Mouse (Mus musculus) lung, postnatal 0 days (tissue): ENCODE results near the gene Adra1d. TPM values are rescaled to one million over a fixed set of nuclear protein-coding genes. Genes with fewer than 3 reads are reported as not detected.

Source experiments
- ATAC-seq: fragments of 200-750 bp; cut with Nextera tagmentation; 2 replicates; pipeline ENCODE4 v1.8.0; 2017; ENCODE audit warnings: moderate library complexity
- DNase-seq: peaks from one replicate; pipeline ENCODE4 v3.0.0-alpha.2; 2016; ENCODE audit warnings: low spot score
- H3K27ac ChIP-seq: fragments of 300-500 bp; sonication (generic); 2 replicates; pipeline ENCODE4 v1.5.1; 2014; ENCODE audit warnings: antibody characterized with exemption, mild to moderate bottlenecking, low read length, mixed read lengths
- H3K27me3 ChIP-seq: fragments of 300-500 bp; sonication (generic); replicated peaks from 2 replicates; pipeline ENCODE4 v1.6.1; 2014; ENCODE audit warnings: low read length, mixed read lengths; ENCODE audit not compliant: insufficient read depth
- H3K36me3 ChIP-seq: fragments of 300-500 bp; sonication (generic); 2 replicates; pipeline ENCODE4 v1.6.1; 2014; ENCODE audit warnings: low read length, mixed read lengths; ENCODE audit not compliant: insufficient read depth
- H3K4me1 ChIP-seq: fragments of 300-500 bp; sonication (generic); 2 replicates; pipeline ENCODE4 v1.6.1; 2014; ENCODE audit warnings: antibody characterized with exemption, low read depth, low read length, mixed read lengths; ENCODE audit not compliant: insufficient read depth
- H3K4me2 ChIP-seq: fragments of 300-500 bp; sonication (generic); replicated peaks from 2 replicates; pipeline ENCODE4 v1.6.1; 2014; ENCODE audit warnings: low read depth, mild to moderate bottlenecking, low read length, moderate library complexity, mixed read lengths
- H3K4me3 ChIP-seq: fragments of 300-500 bp; sonication (generic); 2 replicates; pipeline ENCODE4 v1.5.1; 2014; ENCODE audit warnings: low read depth, low read length
- H3K9ac ChIP-seq: fragments of 300-500 bp; sonication (generic); replicated peaks from 2 replicates; pipeline ENCODE4 v1.6.1; 2014; ENCODE audit warnings: low read depth, mild to moderate bottlenecking
- H3K9me3 ChIP-seq: fragments of 300-500 bp; sonication (generic); 2 replicates; pipeline ENCODE4 v1.6.1; 2016; ENCODE audit warnings: low read length, mixed read lengths
- CTCF ChIP-seq: IDR thresholded peaks from 2 replicates; pipeline ENCODE4 v1.5.1; 2016; ENCODE audit warnings: antibody characterized with exemption, mild to moderate bottlenecking
- EP300 ChIP-seq: IDR thresholded peaks from 2 replicates; pipeline ENCODE4 v1.6.1; 2016; ENCODE audit warnings: antibody characterized with exemption, mild to moderate bottlenecking, control low read depth
- WGBS: fragments of 180-500 bp; shearing (Covaris S2); extraction: QIAGEN DNeasy Blood & Tissue Kit; methylation state at CpG from one replicate; pipeline ENCODE4 v1.1.7; 2014; 5-methylcytosine and 5-hydroxymethylcytosine counted together
- polyA plus RNA-seq: library from polyadenylated mRNA; unstranded; fragments of >200 nt; fragmentation: Nextera tagmentation; extraction: Ambion mirVana; gene quantifications from 2 replicates; pipeline ENCODE4 v1.2.1, GENCODE M21; 2015

The Adra1d gene
- polyA plus RNA-seq, 1 experiment from 2014 or later, result 2.4 TPM

DNA sequence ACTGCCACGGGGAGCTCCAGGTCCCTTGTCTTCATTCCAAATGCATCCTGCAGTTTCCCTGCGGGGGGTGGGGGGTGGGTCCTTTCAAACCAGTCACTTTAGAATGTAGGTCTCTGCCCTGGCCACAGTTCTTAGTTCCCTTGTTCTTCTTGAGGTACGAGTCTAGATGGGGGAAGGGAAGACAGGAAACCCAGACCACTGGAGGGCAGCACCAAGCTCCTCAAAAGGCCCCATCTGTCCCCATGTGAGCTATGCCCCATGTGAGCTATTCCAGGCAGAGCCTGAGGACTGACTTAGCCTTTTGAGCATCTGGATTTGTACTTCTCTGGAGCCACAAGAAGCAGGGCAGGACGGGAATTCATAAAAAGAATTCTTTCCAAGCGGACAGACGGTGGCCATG is 19.6 kb downstream of the Adra1d start:
- H3K27ac ChIP-seq, result no peak overlapping the region
- no peak overlapping the region for H3K4me3 ChIP-seq
- 0 out of 2 replicates have a peak, but pooled peaks cover 7% of the 10 kb centered on the region for H3K27me3 ChIP-seq
- H3K36me3 ChIP-seq, result no peaks in the 10 kb centered on the region
- TF ChIP-seq CTCF, result peak; percentile 46
- TF ChIP-seq EP300, result no peak
- no peak overlapping the region for H3K9ac ChIP-seq
- H3K4me2 ChIP-seq, result no peak overlapping the region
- H3K4me1 ChIP-seq, result peaks cover 9% of the 10 kb centered on the region; the same call in 1 of the 2 replicates
- 38% methylated on average over 6 of the region's 6 CpGs for WGBS
- DNase-seq (no peak), ATAC-seq (no peak)
- H3K9me3 ChIP-seq, result no peaks in the 10 kb centered on the region

DNA sequence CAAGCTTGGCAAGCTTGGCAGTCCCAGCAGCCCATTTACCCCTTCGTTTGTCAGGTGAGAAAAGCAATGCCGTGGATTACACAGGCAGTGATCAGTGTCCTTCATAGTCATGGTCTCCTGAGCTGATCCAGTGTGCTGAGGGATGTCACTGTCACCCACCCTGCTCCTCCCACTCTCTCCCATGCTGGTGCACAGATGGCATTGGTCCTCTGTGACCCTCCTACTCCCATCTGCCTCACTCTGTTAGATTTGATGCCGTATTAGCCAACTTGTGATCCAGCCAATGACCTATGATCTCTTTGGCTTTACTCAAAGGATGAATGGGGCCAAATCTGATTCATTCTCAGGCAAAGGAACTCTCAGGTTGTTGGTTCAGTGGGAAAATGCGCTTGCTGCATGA is 20.4 kb downstream of the Adra1d start:
- Histone ChIP-seq H3K4me3 (no peak overlapping the region), H3K9ac (no peak overlapping the region), H3K27ac (no peak overlapping the region), H3K4me2 (no peak overlapping the region), H3K9me3 (no peaks in the 10 kb centered on the region), H3K36me3 (no peaks in the 10 kb centered on the region), H3K27me3 (0 out of 2 replicates have a peak, but pooled peaks cover 7% of the 10 kb centered on the region), H3K4me1 (peaks cover 9% of the 10 kb centered on the region; the same call in 1 of the 2 replicates)
- DNase-seq (no peak), ATAC-seq (no peak)
- TF ChIP-seq EP300, result no peak
- TF ChIP-seq CTCF, result no peak
- WGBS, result 76% methylated on average over 4 of the region's 4 CpGs

DNA sequence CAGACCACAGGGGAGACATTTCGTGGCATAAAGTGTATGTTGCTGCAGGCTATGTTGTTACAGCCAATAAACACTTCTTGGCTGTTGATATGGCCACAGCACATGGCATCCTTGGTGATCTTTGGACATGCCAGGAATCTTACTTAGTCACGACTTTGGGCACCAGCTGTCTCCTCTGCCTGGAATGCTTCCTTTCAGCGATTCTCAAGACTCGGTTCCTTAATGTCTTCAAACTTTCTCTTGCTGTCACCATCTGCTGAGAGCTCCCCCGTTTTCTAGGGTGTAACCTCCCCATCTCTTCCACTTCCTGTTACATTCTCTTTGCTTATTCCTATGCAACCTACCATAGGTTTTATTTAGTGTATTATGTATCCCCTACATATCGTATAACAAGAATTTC is 22.3 kb downstream of the Adra1d start:
- WGBS, result 76% methylated on average over 6 of the region's 6 CpGs

DNA sequence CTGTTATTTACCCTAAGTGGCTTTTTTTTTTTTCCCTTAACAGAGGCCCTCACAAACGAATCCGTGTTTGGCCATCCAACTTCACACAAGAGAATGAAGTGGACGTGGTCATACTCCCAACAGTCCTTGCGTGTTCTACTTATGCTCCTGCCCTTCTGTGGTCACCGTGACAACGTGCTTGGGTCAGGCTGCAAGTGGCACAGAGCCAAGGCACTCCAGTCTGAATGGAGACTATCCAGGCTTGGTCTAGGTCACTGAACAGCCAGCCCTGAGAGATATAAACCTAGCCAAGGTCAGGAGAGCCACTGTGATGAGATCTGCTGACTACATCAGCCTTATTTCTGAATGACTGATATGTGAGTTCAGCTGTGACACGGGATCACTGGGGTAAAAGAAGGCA is 23.7 kb downstream of the Adra1d start:
- 36% methylated on average over 7 of the region's 7 CpGs for WGBS
- peak; percentile 84 for DNase-seq
- TF ChIP-seq EP300, result no peak
- TF ChIP-seq CTCF, result no peak
- no peaks in the 10 kb centered on the region for H3K4me1 ChIP-seq
- no peaks in the 10 kb centered on the region for H3K9me3 ChIP-seq
- H3K36me3 ChIP-seq, result no peaks in the 10 kb centered on the region
- no peak overlapping the region for H3K27ac ChIP-seq
- no peak overlapping the region for H3K4me2 ChIP-seq
- peak; percentile 94 for ATAC-seq
- H3K27me3 ChIP-seq, result no peaks in the 10 kb centered on the region
- no peak overlapping the region for H3K4me3 ChIP-seq
- no peak overlapping the region for H3K9ac ChIP-seq

More for the DNA sequence above, 22.3 kb downstream of the Adra1d start:
- H3K36me3 ChIP-seq, result no peaks in the 10 kb centered on the region
- H3K27ac ChIP-seq, result no peak overlapping the region
- TF ChIP-seq CTCF, result no peak
- no peak for TF ChIP-seq EP300
- H3K4me2 ChIP-seq, result no peak overlapping the region
- H3K27me3 ChIP-seq, result no peaks in the 10 kb centered on the region
- no peak overlapping the region for H3K9ac ChIP-seq
- no peaks in the 10 kb centered on the region for H3K4me1 ChIP-seq
- no peak for DNase-seq
- no peaks in the 10 kb centered on the region for H3K9me3 ChIP-seq
- no peak for ATAC-seq
- H3K4me3 ChIP-seq, result no peak overlapping the region

DNA sequence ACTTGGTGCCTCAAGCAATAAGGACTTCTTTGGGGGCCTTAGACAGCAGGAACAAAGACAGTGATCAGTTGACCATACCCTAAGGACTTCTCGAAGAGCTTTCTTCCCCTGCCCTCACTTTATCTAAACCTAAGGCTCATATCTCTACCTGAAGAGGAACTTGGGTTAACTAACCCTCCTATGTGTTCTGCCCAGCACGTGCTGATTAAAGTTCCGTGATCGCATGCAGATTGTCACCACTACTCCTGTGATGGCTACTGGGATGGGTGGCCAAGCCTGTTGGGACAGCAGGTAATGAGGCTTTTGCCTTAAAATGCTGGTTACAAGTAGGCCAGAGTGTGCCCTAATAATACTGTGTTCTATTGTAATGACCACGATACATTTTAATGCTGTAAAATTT is 26.9 kb downstream of the Adra1d start:
- H3K4me2 ChIP-seq, result no peak overlapping the region
- TF ChIP-seq CTCF (no peak), EP300 (no peak)
- DNase-seq, result no peak
- no peaks in the 10 kb centered on the region for H3K4me1 ChIP-seq
- WGBS, result 87% methylated on average over 5 of the region's 5 CpGs
- no peak overlapping the region for H3K9ac ChIP-seq
- no peaks in the 10 kb centered on the region for H3K27me3 ChIP-seq
- no peak for ATAC-seq
- no peak overlapping the region for H3K4me3 ChIP-seq
- H3K9me3 ChIP-seq, result no peaks in the 10 kb centered on the region
- H3K27ac ChIP-seq, result no peak overlapping the region
- no peaks in the 10 kb centered on the region for H3K36me3 ChIP-seq

DNA sequence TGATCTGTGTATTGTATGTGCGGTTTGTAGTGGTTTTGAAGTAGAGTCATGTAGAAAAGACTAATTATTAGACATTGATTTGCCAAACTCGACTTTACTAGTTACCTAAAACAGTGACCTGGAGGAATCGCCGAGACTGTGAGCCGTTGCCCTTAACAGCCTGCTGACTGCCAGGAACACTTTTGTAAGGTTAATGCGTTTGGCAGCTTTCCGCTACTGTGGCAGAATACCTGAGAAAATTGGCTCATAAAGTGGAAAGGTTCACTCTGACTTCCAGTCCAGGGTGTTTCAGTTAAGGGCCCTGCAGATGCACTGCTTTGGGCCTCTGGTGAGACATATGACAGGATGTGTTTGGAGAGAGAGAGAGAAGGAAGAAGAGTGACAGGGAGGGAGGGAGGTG is 30.8 kb downstream of the Adra1d start:
- Histone ChIP-seq H3K9ac (no peak overlapping the region), H3K4me1 (no peaks in the 10 kb centered on the region), H3K27me3 (no peaks in the 10 kb centered on the region), H3K36me3 (no peaks in the 10 kb centered on the region), H3K4me2 (no peak overlapping the region), H3K27ac (no peak overlapping the region), H3K9me3 (no peaks in the 10 kb centered on the region), H3K4me3 (no peak overlapping the region)
- DNase-seq (no peak), ATAC-seq (no peak)
- 76% methylated on average over 7 of the region's 7 CpGs for WGBS
- no peak for TF ChIP-seq EP300
- TF ChIP-seq CTCF, result no peak

DNA sequence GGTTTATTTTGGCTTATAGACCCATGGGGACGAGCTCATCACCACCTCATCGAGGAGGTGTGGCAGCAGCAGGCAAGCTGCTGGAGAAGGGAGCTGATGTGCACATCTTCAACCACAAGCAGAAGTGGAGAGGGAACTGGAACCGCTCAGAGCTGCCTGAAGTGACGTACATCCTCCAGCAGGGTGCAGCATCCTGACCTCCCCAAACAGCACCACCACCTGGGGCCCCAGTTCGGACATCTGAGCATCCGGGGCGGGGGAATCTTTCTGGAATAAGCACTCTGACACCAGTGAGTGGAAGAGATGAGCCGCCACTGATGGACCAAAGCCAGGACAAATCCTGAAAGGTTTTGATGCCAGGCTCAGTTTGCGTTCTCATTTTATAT is 31.5 kb downstream of the Adra1d start:
- no peaks in the 10 kb centered on the region for H3K36me3 ChIP-seq
- H3K9me3 ChIP-seq, result no peaks in the 10 kb centered on the region
- no peaks in the 10 kb centered on the region for H3K4me1 ChIP-seq
- no peak overlapping the region for H3K9ac ChIP-seq
- H3K27ac ChIP-seq, result no peak overlapping the region
- WGBS, result 15% methylated on average over 9 of the region's 9 CpGs
- H3K27me3 ChIP-seq, result no peaks in the 10 kb centered on the region
- peak; percentile 64 for ATAC-seq
- peak; percentile 74 for DNase-seq
- no peak overlapping the region for H3K4me2 ChIP-seq
- H3K4me3 ChIP-seq, result no peak overlapping the region
- TF ChIP-seq EP300, result no peak
- TF ChIP-seq CTCF, result peak; percentile 72
